13 mouse cellular contexts compared by ENCODE assay signal in genomic region chr3:82364505-82364904, GRCm38 (mm10). TPM values are rescaled to one million over a fixed set of nuclear protein-coding genes. Genes with fewer than 3 reads are reported as not detected.
DNase-seq lines count a peak whose midpoint lies in the region; ATAC-seq and TF ChIP-seq lines count a peak whose summit lies in the region.
"Had no signal": no experiment of that assay in that cellular context is flagged by ENCODE, and none has a peak within 500 bp of the region (broad histone marks: within the 10 kb centered on the region; RNA-seq: fewer than 3 reads in every experiment).

No protein-coding gene starts in this region.

- H3K4me3 ChIP-seq in forebrain, embryonic 13.5 days, result no peak overlapping the region
- H3K4me3 ChIP-seq in hindbrain, postnatal 0 days (ENCODE audit: low read length), result no peak overlapping the region
- no peak overlapping the region for H3K4me3 ChIP-seq in liver, embryonic 12.5 days
- H3K4me3 ChIP-seq: heart, adult 2 months; stomach, embryonic 15.5 days had no signal

- 0 out of 2 replicates have a peak, but pooled peaks have one; percentile 9 for ATAC-seq in forebrain, embryonic 13.5 days
- ATAC-seq in hindbrain, postnatal 0 days, result peak; percentile 21; the same call in 1 of the 2 replicates
- no peak for ATAC-seq in liver, embryonic 12.5 days
- ATAC-seq in cerebellum, adult (ENCODE audit: insufficient number of reproducible peaks, low FRiP score, low TSS enrichment), result no peak
- no peak for ATAC-seq in CD4-positive, CD25-positive, alpha-beta regulatory T cell, adult 4 months

- H3K27ac ChIP-seq in forebrain, embryonic 13.5 days, result no peak overlapping the region
- H3K27ac ChIP-seq in hindbrain, postnatal 0 days, result no peak overlapping the region
- H3K27ac ChIP-seq in liver, embryonic 12.5 days, result no peak overlapping the region
- H3K27ac ChIP-seq: heart, adult 2 months; macrophage; stomach, embryonic 15.5 days had no signal

- H3K4me2 ChIP-seq in forebrain, embryonic 13.5 days, result no peak overlapping the region
- H3K4me2 ChIP-seq in hindbrain, postnatal 0 days (ENCODE audit: low read depth, low read length), result no peak overlapping the region
- no peak overlapping the region for H3K4me2 ChIP-seq in liver, embryonic 12.5 days
- H3K4me2 ChIP-seq: stomach, embryonic 15.5 days had no signal

- no peak overlapping the region for H3K9ac ChIP-seq in forebrain, embryonic 13.5 days
- no peak overlapping the region for H3K9ac ChIP-seq in hindbrain, postnatal 0 days (replicated peaks; ENCODE audit: low read length)
- no peak overlapping the region for H3K9ac ChIP-seq in liver, embryonic 12.5 days
- H3K9ac ChIP-seq: stomach, embryonic 15.5 days had no signal

- 92% methylated on average over 8 of the region's 8 CpGs for WGBS in forebrain, embryonic 13.5 days
- 89% methylated on average over 8 of the region's 8 CpGs for WGBS in hindbrain, postnatal 0 days
- 76% methylated on average over 8 of the region's 8 CpGs for WGBS in liver, embryonic 12.5 days (ENCODE audit: insufficient replicate concordance)

- peaks cover 26% of the 10 kb centered on the region for H3K36me3 ChIP-seq in forebrain, embryonic 13.5 days (ENCODE audit: poor library complexity, severe bottlenecking)
- peaks cover 17% of the 10 kb centered on the region for H3K36me3 ChIP-seq in hindbrain, postnatal 0 days (ENCODE audit: insufficient read depth, low read length)
- H3K36me3 ChIP-seq in liver, embryonic 12.5 days, result no peaks in the 10 kb centered on the region
- H3K36me3 ChIP-seq: stomach, embryonic 15.5 days had no signal

- H3K9me3 ChIP-seq in forebrain, embryonic 13.5 days (replicated peaks), result no peaks in the 10 kb centered on the region
- no peaks in the 10 kb centered on the region for H3K9me3 ChIP-seq in hindbrain, postnatal 0 days (ENCODE audit: low read length)
- no peaks in the 10 kb centered on the region for H3K9me3 ChIP-seq in liver, embryonic 12.5 days (replicated peaks)
- H3K9me3 ChIP-seq: stomach, embryonic 15.5 days had no signal

- no peaks in the 10 kb centered on the region for H3K4me1 ChIP-seq in forebrain, embryonic 13.5 days
- H3K4me1 ChIP-seq in hindbrain, postnatal 0 days (ENCODE audit: insufficient read depth, low read length), result no peaks in the 10 kb centered on the region
- no peaks in the 10 kb centered on the region for H3K4me1 ChIP-seq in liver, embryonic 12.5 days

- DNase-seq in layer of hippocampus, adult 9-11 months, result peak; percentile 60
- DNase-seq in layer of hippocampus, adult 9-10 months (ENCODE audit: low spot score), result no peak
- DNase-seq in hindbrain, postnatal 0 days (ENCODE audit: low spot score), result no peak
- peak; percentile 62 to 78 for DNase-seq in right cerebral cortex, adult 2 months (ENCODE audit: low spot score in 2 of 2)
- DNase-seq: heart, adult 2 months; heart, postnatal 36 days had no signal

- no peaks in the 10 kb centered on the region for H3K27me3 ChIP-seq in forebrain, embryonic 13.5 days
- no peaks in the 10 kb centered on the region for H3K27me3 ChIP-seq in hindbrain, postnatal 0 days (ENCODE audit: insufficient read depth, low read length)
- H3K27me3 ChIP-seq in liver, embryonic 12.5 days (replicated peaks), result no peaks in the 10 kb centered on the region
- H3K27me3 ChIP-seq: stomach, embryonic 15.5 days had no signal

- no peak for TF ChIP-seq CTCF in hindbrain, postnatal 0 days (IDR thresholded peaks at IDR 0.05; ENCODE audit: low read depth)

RNA-seq across cellular contexts. Expression of gene Map9, which starts 6.7 kb away (rescaled TPM):
- polyA plus RNA-seq in forebrain, embryonic 13.5 days (2015; fragmentation: Nextera tagmentation; extraction: Ambion mirVana), result 42.5 and 52.1 TPM in 2 replicates
- total RNA-seq in hindbrain, postnatal 0 days (2014; rRNA removed), result 47.8 and 53.3 TPM in 2 replicates
- 109 and 118 TPM in 2 replicates for polyA plus RNA-seq in hindbrain, postnatal 0 days (2015; fragmentation: Nextera tagmentation; extraction: Ambion mirVana)
- polyA plus RNA-seq in liver, embryonic 12.5 days (2016; fragmentation: Nextera tagmentation; extraction: Ambion mirVana), result 0.53 and 0.86 TPM in 2 replicates
- 1 to 10 TPM in 1 of 2 experiments, under 1 TPM in 1; 0.57 to 1.1 TPM for polyA plus RNA-seq in CD4-positive, CD25-positive, alpha-beta regulatory T cell, adult 4 months (2017; shearing (Covaris generic))
- total RNA-seq: monocyte, adult 5-6 weeks had no signal

Comparison
In these comparisons a context has a peak if more than half of its experiments do, and no peak if none do; other contexts are left out.
1. DNase-seq: peak in layer of hippocampus, adult 9-11 months (single experiment) and right cerebral cortex, adult 2 months (2 of 2); none in layer of hippocampus, adult 9-10 months (single experiment) and hindbrain, postnatal 0 days (single experiment).
2. ATAC-seq: peak in forebrain, embryonic 13.5 days (single experiment) and hindbrain, postnatal 0 days (single experiment); none in liver, embryonic 12.5 days (single experiment), cerebellum, adult (single experiment) and CD4-positive, CD25-positive, alpha-beta regulatory T cell, adult 4 months (single experiment).
3. RNA of gene Map9, which starts 6.7 kb away (polyA plus RNA-seq): 109 to 118 TPM in hindbrain, postnatal 0 days and 42.5 to 52.1 TPM in forebrain, embryonic 13.5 days; 0.57 to 1.1 TPM in CD4-positive, CD25-positive, alpha-beta regulatory T cell, adult 4 months and 0.53 to 0.86 TPM in liver, embryonic 12.5 days; every median in the first group is over 10 times any median in the second.